Mouse (Mus musculus): ENCODE measurements at regions not wholly inside any gene's neighbourhood (a gene's known extent, or its start where the extent isn't known, plus 50 kb on each side); places are given as distances from the start of the nearest gene placed in this dataset.
"Not testable (repeated sequence)": the region's sequence is repeated elsewhere in the genome, so short reads cannot be mapped to it uniquely, and the experiment has no call there.

- not testable (repeated sequence) for DNase-seq
Measured at GRCm38 (mm10) chr5:28751821-28752220, 284.8 kb upstream of the Shh start.

- no peak for DNase-seq
Measured at GRCm38 (mm10) chr5:28734768-28735167, 267.7 kb upstream of the Shh start.

GRCm38 (mm10) chr5:28722067-28722466, 255.0 kb upstream of the Shh start:
- DNase-seq: no peak

GRCm38 (mm10) chr5:28714978-28715377, 247.9 kb upstream of the Shh start:
- DNase-seq: no peak

GRCm38 (mm10) chr5:28710517-28710916, 243.5 kb upstream of the Shh start:
- DNase-seq: no peak

GRCm38 (mm10) chr5:28709626-28710025, 242.6 kb upstream of the Shh start:
- no peak for DNase-seq

- no peak for DNase-seq
Measured at GRCm38 (mm10) chr5:28704359-28704758, 237.3 kb upstream of the Shh start.

- DNase-seq: no peak
Measured at GRCm38 (mm10) chr5:28696966-28697365, 229.9 kb upstream of the Shh start.

- no peak for DNase-seq
Measured at GRCm38 (mm10) chr5:28690110-28690509, 223.1 kb upstream of the Shh start.

- no peak for DNase-seq
Measured at GRCm38 (mm10) chr5:28689651-28690050, 222.6 kb upstream of the Shh start.

GRCm38 (mm10) chr5:28689136-28689535, 222.1 kb upstream of the Shh start:
- DNase-seq: no peak

- DNase-seq: no peak
Measured at GRCm38 (mm10) chr5:28682821-28683220, 215.8 kb upstream of the Shh start.

GRCm38 (mm10) chr5:28680311-28680710, 213.3 kb upstream of the Shh start:
- no peak for DNase-seq

- DNase-seq: no peak
Measured at GRCm38 (mm10) chr5:28679761-28680160, 212.7 kb upstream of the Shh start.

- no peak for DNase-seq
Measured at GRCm38 (mm10) chr5:28630186-28630585, 163.1 kb upstream of the Shh start.

GRCm38 (mm10) chr5:28611885-28612284, 144.8 kb upstream of the Shh start:
- DNase-seq: no peak

GRCm38 (mm10) chr5:28596537-28597314, 129.7 kb upstream of the Shh start:
- DNase-seq: no peak

GRCm38 (mm10) chr5:28571347-28571998, 104.4 kb upstream of the Shh start:
- no peak for DNase-seq

GRCm38 (mm10) chr5:28568417-28568816, 101.4 kb upstream of the Shh start:
- no peak for DNase-seq

GRCm38 (mm10) chr5:28567341-28567905, 100.4 kb upstream of the Shh start:
- no peak for DNase-seq

GRCm38 (mm10) chr5:28563401-28563800, 96.3 kb upstream of the Shh start:
- DNase-seq: no peak

- DNase-seq: no peak
Measured at GRCm38 (mm10) chr5:28562917-28563316, 95.9 kb upstream of the Shh start.

- DNase-seq: no peak
Measured at GRCm38 (mm10) chr5:28553543-28553942, 86.5 kb upstream of the Shh start.
